Mouse (Mus musculus): Measurements from ENCODE around the gene Elovl6. TPM values are rescaled to one million over a fixed set of nuclear protein-coding genes. Genes with fewer than 3 reads are reported as not detected.

Gene Elovl6
- total and polyA plus RNA-seq, 3 experiments: 15.0 to 17.2 TPM; not detected in 1

- no peak for TF ChIP-seq TAL1 (IDR thresholded peaks at IDR 0.05; ENCODE audit: low read length)
- no peak for TF ChIP-seq EP300 (IDR thresholded peaks at IDR 0.05; ENCODE audit: low read depth in 1 of 2, low read length in 2 of 2)
- TF ChIP-seq MAFK (IDR thresholded peaks at IDR 0.05; ENCODE audit: borderline replicate concordance, low read depth, low read length): no peak
- peak; percentile 88 for TF ChIP-seq POLR2AphosphoS2 (IDR thresholded peaks at IDR 0.05; ENCODE audit: low read length)
- no peak for TF ChIP-seq ZNF384 (IDR thresholded peaks at IDR 0.05; ENCODE audit: low read depth, low read length)
- TF ChIP-seq ZC3H11A (IDR thresholded peaks at IDR 0.05; ENCODE audit: low read depth, low read length): no peak
- no peak for TF ChIP-seq CHD1 (IDR thresholded peaks at IDR 0.05; ENCODE audit: low read depth, low read length)
- no peak for TF ChIP-seq ZMIZ1 (IDR thresholded peaks at IDR 0.05; ENCODE audit: low read depth, low read length)
- no peak for TF ChIP-seq RAD21 (IDR thresholded peaks at IDR 0.05; ENCODE audit: low read depth, low read length)
- TF ChIP-seq E2F4 (IDR thresholded peaks at IDR 0.05; ENCODE audit: borderline replicate concordance, low read depth, low read length): no peak
- TF ChIP-seq BHLHE40 (IDR thresholded peaks at IDR 0.05; ENCODE audit: borderline replicate concordance, low read depth, low read length): no peak
- no peak for TF ChIP-seq POLR2AphosphoS5 (IDR thresholded peaks at IDR 0.05; ENCODE audit: borderline replicate concordance, low read depth, low read length)
- peak; percentile 64 for TF ChIP-seq TCF12 (IDR thresholded peaks at IDR 0.05; ENCODE audit: low read depth, low read length)
- TF ChIP-seq ETS1 (IDR thresholded peaks at IDR 0.05; ENCODE audit: low read depth, low read length): 0 out of 2 replicates have a peak, but pooled peaks have one; percentile 32
- TF ChIP-seq USF1 (IDR thresholded peaks at IDR 0.05; ENCODE audit: low read depth, low read length): peak; percentile 89
Observed at GRCm38 (mm10) chr3:129536109-129536508, 4.0 kb downstream of the Elovl6 start (continued).

GRCm38 (mm10) chr3:129537954-129538353 lies 5.8 kb downstream of the Elovl6 start:
- H3K9ac ChIP-seq (ENCODE audit: control insufficient read depth, low read depth, low read length, poor library complexity, severe bottlenecking): no peak overlapping the region
- H3K79me2 ChIP-seq (ENCODE audit: control insufficient read depth, insufficient read depth, low read length, poor library complexity): peaks cover 26% of the 10 kb centered on the region
- no peak overlapping the region for H3K4me3 ChIP-seq (ENCODE audit: control insufficient read depth in 1 of 2, insufficient read depth in 1 of 2, low read depth in 2 of 2, low read length in 2 of 2)
- H3K27me3 ChIP-seq (ENCODE audit: control insufficient read depth in 1 of 2, insufficient read depth in 2 of 2, low read length in 2 of 2): no peaks in the 10 kb centered on the region
- H3K36me3 ChIP-seq (ENCODE audit: control insufficient read depth in 1 of 2, insufficient read depth in 2 of 2, low read length in 2 of 2): peaks cover 0 to 18% of the 10 kb centered on the region in 2 experiments; a peak in 2 of 4 replicates
- DNase-seq (ENCODE audit: low read depth, low spot score): no peak
- no peak for TF ChIP-seq MYC (IDR thresholded peaks at IDR 0.05; ENCODE audit: low read depth, low read length)
- H3K9me3 ChIP-seq (replicated peaks; ENCODE audit: insufficient read depth, low read length): no peaks in the 10 kb centered on the region
- H3K27ac ChIP-seq (ENCODE audit: control insufficient read depth, low read depth, low read length): no peak overlapping the region
- H3K4me1 ChIP-seq (ENCODE audit: control insufficient read depth in 1 of 2, insufficient read depth in 2 of 2, low read length in 2 of 2): peaks cover 4 to 9% of the 10 kb centered on the region in 2 experiments; a peak in 3 of 4 replicates

GRCm38 (mm10) chr3:129540882-129541281 lies 8.7 kb downstream of the Elovl6 start:
- Histone ChIP-seq H3K27ac (ENCODE audit: control insufficient read depth, low read depth, low read length) (no peak overlapping the region), H3K27me3 (ENCODE audit: control insufficient read depth in 1 of 2, insufficient read depth in 2 of 2, low read length in 2 of 2) (no peaks in the 10 kb centered on the region), H3K9ac (ENCODE audit: control insufficient read depth, low read depth, low read length, poor library complexity, severe bottlenecking) (no peak overlapping the region), H3K36me3 (ENCODE audit: control insufficient read depth in 1 of 2, insufficient read depth in 2 of 2, low read length in 2 of 2) (peaks cover 0 to 5% of the 10 kb centered on the region in 2 experiments; a peak in 2 of 4 replicates), H3K4me1 (ENCODE audit: control insufficient read depth in 1 of 2, insufficient read depth in 2 of 2, low read length in 2 of 2) (peaks cover 0 to 4% of the 10 kb centered on the region in 2 experiments; a peak in 2 of 4 replicates), H3K9me3 (replicated peaks; ENCODE audit: insufficient read depth, low read length) (no peaks in the 10 kb centered on the region), H3K79me2 (ENCODE audit: control insufficient read depth, insufficient read depth, low read length, poor library complexity) (peaks cover 11% of the 10 kb centered on the region), H3K4me3 (ENCODE audit: control insufficient read depth in 1 of 2, insufficient read depth in 1 of 2, low read depth in 2 of 2, low read length in 2 of 2) (no peak overlapping the region)
- no peak for DNase-seq (ENCODE audit: low read depth, low spot score)
- TF ChIP-seq USF1 (IDR thresholded peaks at IDR 0.05; ENCODE audit: low read depth, low read length) (no peak), ZC3H11A (IDR thresholded peaks at IDR 0.05; ENCODE audit: low read depth, low read length) (no peak), SIN3A (IDR thresholded peaks at IDR 0.05; ENCODE audit: low read length) (no peak), ZMIZ1 (IDR thresholded peaks at IDR 0.05; ENCODE audit: low read depth, low read length) (no peak), ETS1 (IDR thresholded peaks at IDR 0.05; ENCODE audit: low read depth, low read length) (no peak), RAD21 (IDR thresholded peaks at IDR 0.05; ENCODE audit: low read depth, low read length) (no peak), TBP (IDR thresholded peaks at IDR 0.05; ENCODE audit: low read depth, low read length) (no peak), MYB (IDR thresholded peaks at IDR 0.05; ENCODE audit: low read depth, low read length) (no peak), TAL1 (IDR thresholded peaks at IDR 0.05; ENCODE audit: low read length) (no peak), NRF1 (IDR thresholded peaks at IDR 0.05; ENCODE audit: insufficient read depth, low read depth, low read length, poor library complexity, severe bottlenecking) (no peak)

All from MEL (cell line).